Mouse (Mus musculus) neural tube, embryonic 12.5 days (tissue): ENCODE measurements around the gene Pgbd5. TPM values are rescaled to one million over a fixed set of nuclear protein-coding genes. Genes with fewer than 3 reads are reported as not detected.

ENCODE experiments used
- ATAC-seq: fragments of 200-750 bp; cut with Nextera tagmentation; 2 replicates; pipeline ENCODE4 v1.8.0; 2017; ENCODE audit warnings: low read depth, mild to moderate bottlenecking, moderate TSS enrichment, moderate library complexity; ENCODE audit not compliant: low FRiP score
- H3K27ac ChIP-seq: fragments of 300-500 bp; sonication (generic); 2 replicates; pipeline ENCODE4 v1.5.1; 2016
- H3K27me3 ChIP-seq: fragments of 300-500 bp; sonication (generic); replicated peaks from 2 replicates; pipeline ENCODE4 v1.6.1; 2016; ENCODE audit warnings: mild to moderate bottlenecking
- H3K36me3 ChIP-seq: fragments of 300-500 bp; sonication (generic); 2 replicates; pipeline ENCODE4 v1.6.1; 2016; ENCODE audit warnings: mild to moderate bottlenecking
- H3K4me1 ChIP-seq: fragments of 300-500 bp; sonication (generic); 2 replicates; pipeline ENCODE4 v1.6.1; 2016
- H3K4me2 ChIP-seq: fragments of 300-500 bp; sonication (generic); replicated peaks from 2 replicates; pipeline ENCODE4 v1.6.1; 2016; ENCODE audit warnings: mild to moderate bottlenecking
- H3K4me3 ChIP-seq: fragments of 300-500 bp; sonication (generic); 2 replicates; pipeline ENCODE4 v1.5.1; 2016
- H3K9ac ChIP-seq: fragments of 300-500 bp; sonication (generic); 2 replicates; pipeline ENCODE4 v1.6.1; 2016; ENCODE audit warnings: mild to moderate bottlenecking
- H3K9me3 ChIP-seq: fragments of 300-500 bp; sonication (generic); 2 replicates; pipeline ENCODE4 v1.6.1; 2016; ENCODE audit warnings: mild to moderate bottlenecking
- WGBS: fragments of 180-500 bp; shearing (Covaris S2); methylation state at CpG from one replicate; pipeline ENCODE4 v1.1.7; 2016; 5-methylcytosine and 5-hydroxymethylcytosine counted together
- polyA plus RNA-seq: library from polyadenylated mRNA; unstranded; fragments of >200 nt; fragmentation: Nextera tagmentation; extraction: Ambion mirVana; gene quantifications from 2 replicates; pipeline ENCODE4 v1.2.1, GENCODE M21; 2016

Gene Pgbd5
- 8.0 and 8.5 TPM in 2 replicates for polyA plus RNA-seq

DNA sequence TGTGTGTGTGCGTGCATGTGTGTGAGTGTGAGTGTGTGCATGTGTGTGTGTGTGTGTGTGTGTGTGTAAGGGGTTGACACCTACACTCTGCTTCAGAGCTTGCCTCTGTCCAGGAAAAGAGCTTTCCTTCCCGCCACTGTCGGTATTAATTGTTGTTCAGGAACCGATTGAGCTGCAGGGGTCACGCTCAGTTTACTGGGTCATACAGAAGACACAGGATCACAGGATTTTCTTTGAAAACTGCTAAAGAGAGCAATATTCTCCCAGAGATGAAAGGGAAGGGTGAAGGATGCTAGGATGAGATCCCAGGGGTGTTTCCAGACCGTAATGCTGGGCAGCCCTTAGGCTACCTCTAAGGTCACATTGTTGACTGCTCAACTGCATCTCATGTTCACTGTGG lies at the start of gene Pgbd5:
Gene Pgbd5, minus strand, starts transcription at position 101 of the 400 bp plus-strand sequence.
- no peaks in the 10 kb centered on the region for H3K9me3 ChIP-seq

DNA sequence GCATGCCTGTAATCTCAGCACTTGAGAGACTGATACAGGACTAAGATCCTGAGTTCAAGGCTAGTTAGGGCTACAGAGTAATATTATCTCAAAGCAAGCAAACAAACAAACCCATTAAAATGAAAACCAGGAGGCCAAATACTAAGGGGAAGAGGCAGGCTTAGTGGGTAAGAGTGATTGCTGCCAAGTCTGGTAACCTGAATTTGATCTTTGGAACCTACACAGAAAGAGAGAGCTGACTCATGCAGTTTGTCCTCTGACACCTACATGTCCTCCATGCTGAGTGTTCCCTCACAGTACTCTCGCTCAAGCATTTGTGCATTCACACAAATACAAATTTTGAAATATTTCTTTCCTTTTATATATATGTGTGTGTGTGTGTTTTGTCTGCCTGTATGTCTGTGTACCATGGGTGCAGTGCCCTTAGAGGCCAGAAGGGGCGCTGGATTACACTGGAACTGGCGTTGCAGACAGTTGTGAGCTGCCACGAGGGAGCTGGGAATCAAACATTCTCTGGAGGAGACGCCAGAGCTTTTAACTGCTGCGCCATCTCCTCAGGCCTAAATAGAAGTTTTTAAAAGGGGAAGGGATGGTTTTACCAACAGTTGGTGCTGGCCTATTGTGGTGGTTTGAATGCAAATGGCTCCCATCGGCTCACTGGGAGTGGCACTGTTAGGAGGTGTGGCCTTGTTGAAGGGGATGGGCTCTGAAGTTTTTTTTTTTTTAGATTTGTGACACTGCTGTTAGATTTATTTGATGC lies 44.1 kb upstream of the Pgbd5 start:
- 72% methylated on average over 7 of the region's 7 CpGs for WGBS
- H3K9ac ChIP-seq = no peak overlapping the region
- no peaks in the 10 kb centered on the region for H3K36me3 ChIP-seq
- H3K4me2 ChIP-seq = no peak overlapping the region
- ATAC-seq = no peak
- H3K27me3 ChIP-seq = no peaks in the 10 kb centered on the region
- H3K9me3 ChIP-seq = peaks cover 4% of the 10 kb centered on the region; the same call in 1 of the 2 replicates
- no peak overlapping the region for H3K27ac ChIP-seq
- no peaks in the 10 kb centered on the region for H3K4me1 ChIP-seq
- H3K4me3 ChIP-seq = no peak overlapping the region

More for the DNA sequence above, at the start of gene Pgbd5:
- Histone ChIP-seq H3K27me3 (no peaks in the 10 kb centered on the region), H3K4me1 (no peaks in the 10 kb centered on the region), H3K4me3 (no peak within 1 kb of the TSS), H3K9ac (no peak within 1 kb of the TSS), H3K27ac (no peak within 1 kb of the TSS), H3K36me3 (no peaks in the 10 kb centered on the region), H3K4me2 (no peak within 1 kb of the TSS)
- 77% methylated on average over 6 of the region's 6 CpGs for WGBS
- no peak for ATAC-seq

DNA sequence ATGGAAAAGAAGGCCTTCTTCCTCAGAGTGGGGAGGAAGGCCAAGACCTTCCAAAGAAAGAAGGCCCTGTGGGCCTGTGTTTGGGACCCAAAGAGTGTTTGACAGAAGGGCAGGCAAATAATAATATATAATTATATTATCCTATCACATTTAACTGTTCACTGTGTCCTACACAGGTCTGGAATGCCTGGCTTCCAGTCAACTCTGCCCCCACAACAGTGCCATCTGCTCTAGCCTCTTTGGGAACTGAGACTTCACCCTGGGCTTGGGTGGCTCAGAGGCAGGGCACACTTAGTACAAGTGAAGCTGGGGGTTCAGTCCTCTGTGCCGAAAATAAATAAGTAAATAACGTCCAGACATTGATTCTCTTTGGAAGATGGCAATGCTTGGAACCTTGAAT lies 43.3 kb upstream of the Pgbd5 start:
- WGBS = 86% methylated on average over 2 of the region's 2 CpGs
- no peak for ATAC-seq
- Histone ChIP-seq H3K9me3 (peaks cover 4% of the 10 kb centered on the region; the same call in 1 of the 2 replicates), H3K4me2 (no peak overlapping the region), H3K36me3 (no peaks in the 10 kb centered on the region), H3K27me3 (no peaks in the 10 kb centered on the region), H3K27ac (no peak overlapping the region), H3K9ac (no peak overlapping the region), H3K4me1 (no peaks in the 10 kb centered on the region), H3K4me3 (no peak overlapping the region)

DNA sequence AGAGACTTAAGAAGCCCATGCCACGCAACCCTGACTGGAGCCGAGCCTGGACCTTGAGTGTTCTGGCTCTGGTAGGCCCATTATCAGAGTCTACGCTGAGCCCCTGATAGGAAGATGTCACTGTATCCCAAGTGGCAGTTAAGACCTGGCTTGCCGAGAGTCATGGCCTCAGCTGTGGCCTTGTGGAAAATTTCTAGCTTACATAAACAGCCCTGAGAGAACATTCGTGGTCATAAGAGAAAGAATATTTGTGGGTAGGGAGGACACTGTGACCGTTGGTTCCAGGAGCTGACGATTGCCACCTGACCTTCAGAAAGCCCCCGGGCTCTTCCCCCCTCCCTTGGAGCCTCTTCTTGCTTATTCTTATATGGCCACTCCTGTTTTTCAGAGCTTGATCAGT lies 40.9 kb upstream of the Pgbd5 start:
- Histone ChIP-seq H3K4me2 (no peak overlapping the region), H3K9me3 (peaks cover 4% of the 10 kb centered on the region; the same call in 1 of the 2 replicates), H3K4me3 (no peak overlapping the region), H3K27me3 (no peaks in the 10 kb centered on the region), H3K9ac (no peak overlapping the region), H3K36me3 (no peaks in the 10 kb centered on the region), H3K4me1 (peaks cover 10% of the 10 kb centered on the region; the same call in 1 of the 2 replicates), H3K27ac (no peak overlapping the region)
- ATAC-seq = no peak
- 85% methylated on average over 8 of the region's 8 CpGs for WGBS

DNA sequence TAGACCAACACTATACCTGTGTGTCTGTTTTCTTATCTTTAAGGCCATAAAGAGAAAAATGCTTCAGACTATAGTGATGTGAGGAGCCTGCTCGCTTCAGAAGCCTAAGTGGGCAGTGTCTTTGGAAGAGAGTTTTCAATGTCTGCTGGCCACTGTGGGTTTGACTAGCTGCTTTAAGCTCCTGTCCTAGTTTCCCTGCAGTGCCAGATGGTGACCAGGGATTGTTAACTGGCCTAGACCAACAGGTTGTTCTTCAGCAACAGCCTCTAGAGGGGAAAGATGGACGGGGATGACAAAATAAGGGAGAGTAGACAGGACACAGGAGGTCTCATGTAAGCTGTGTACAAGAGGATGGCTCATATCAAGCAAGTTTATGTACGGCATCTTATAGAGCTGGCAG lies 39.8 kb upstream of the Pgbd5 start:
- H3K9ac ChIP-seq = no peak overlapping the region
- no peak overlapping the region for H3K27ac ChIP-seq
- ATAC-seq = no peak
- H3K27me3 ChIP-seq = no peaks in the 10 kb centered on the region
- H3K4me3 ChIP-seq = no peak overlapping the region
- H3K4me1 ChIP-seq = peaks cover 10% of the 10 kb centered on the region; the same call in 1 of the 2 replicates
- H3K9me3 ChIP-seq = peaks cover 4% of the 10 kb centered on the region; the same call in 1 of the 2 replicates
- no peaks in the 10 kb centered on the region for H3K36me3 ChIP-seq
- WGBS = 78% methylated on average over 3 of the region's 3 CpGs
- no peak overlapping the region for H3K4me2 ChIP-seq

DNA sequence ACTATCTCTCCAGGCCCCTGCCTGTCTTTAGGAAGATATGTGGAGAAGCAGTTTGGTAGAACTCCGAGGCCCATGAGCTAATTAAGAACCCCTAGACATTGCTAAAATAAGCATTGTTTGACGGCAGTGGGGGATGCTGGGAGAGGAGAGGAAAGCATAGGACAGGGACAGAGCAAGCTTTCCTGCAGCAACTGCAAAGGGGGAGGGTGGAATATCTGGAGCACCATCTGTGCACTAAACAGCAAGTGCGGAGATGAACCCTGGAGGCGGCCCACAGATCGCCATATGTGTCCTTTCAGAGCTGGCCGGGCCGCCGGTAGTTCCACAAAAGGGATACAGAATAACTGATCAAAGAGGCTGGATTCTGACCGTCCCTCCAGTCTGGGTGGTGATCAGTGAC lies 37.2 kb upstream of the Pgbd5 start:
- no peak overlapping the region for H3K9ac ChIP-seq
- H3K27ac ChIP-seq = no peak overlapping the region
- H3K4me1 ChIP-seq = peaks cover 10% of the 10 kb centered on the region; the same call in 1 of the 2 replicates
- H3K4me3 ChIP-seq = no peak overlapping the region
- no peak for ATAC-seq
- no peaks in the 10 kb centered on the region for H3K36me3 ChIP-seq
- no peaks in the 10 kb centered on the region for H3K9me3 ChIP-seq
- H3K4me2 ChIP-seq = no peak overlapping the region
- no peaks in the 10 kb centered on the region for H3K27me3 ChIP-seq
- WGBS = 31% methylated on average over 9 of the region's 9 CpGs

DNA sequence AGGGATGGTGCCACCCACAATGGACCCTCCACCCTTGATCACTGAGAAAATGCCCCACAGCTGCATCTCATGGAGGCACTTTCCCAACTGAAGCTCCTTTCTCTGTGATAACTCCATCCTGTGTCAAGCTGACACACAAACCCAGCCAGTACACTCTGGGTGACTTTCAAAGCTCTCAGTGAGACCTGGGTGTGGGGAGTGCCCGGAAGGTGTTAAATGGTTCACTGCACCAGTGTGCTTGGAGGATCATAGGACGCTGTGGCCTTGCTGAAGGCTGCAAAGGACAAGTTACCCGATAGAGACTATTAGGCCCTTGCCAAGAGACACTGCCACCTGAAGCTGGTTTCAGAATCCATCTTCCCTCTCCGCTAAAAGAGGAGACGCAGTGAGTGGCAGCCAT lies 36.2 kb upstream of the Pgbd5 start:
- H3K27ac ChIP-seq = no peak overlapping the region
- WGBS = 81% methylated on average over 5 of the region's 5 CpGs
- no peak overlapping the region for H3K4me3 ChIP-seq

DNA sequence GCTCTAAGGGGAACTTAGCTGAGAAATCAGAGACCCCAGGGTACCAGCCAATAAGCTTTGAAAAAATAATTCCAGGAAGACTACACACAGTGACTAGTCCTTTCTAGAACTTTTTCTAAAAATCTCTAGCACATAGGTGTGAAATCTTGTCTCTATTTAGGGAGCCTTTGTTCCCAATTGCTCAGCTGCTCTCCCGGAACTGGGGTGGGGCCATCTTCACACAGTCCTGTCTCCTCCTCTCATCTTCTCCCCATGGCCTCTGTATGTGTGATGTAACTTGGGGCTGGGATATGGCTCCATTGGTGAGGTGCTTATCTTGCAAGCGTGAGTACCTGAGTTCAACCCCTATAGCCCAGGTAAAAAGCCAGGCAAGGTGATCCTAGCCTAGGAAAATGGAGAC lies 25.2 kb upstream of the Pgbd5 start:
- no peak overlapping the region for H3K4me2 ChIP-seq
- no peak overlapping the region for H3K9ac ChIP-seq
- H3K27ac ChIP-seq = no peak overlapping the region
- peaks cover 13% of the 10 kb centered on the region; the same call in 1 of the 2 replicates for H3K4me1 ChIP-seq
- no peak overlapping the region for H3K4me3 ChIP-seq
- 77% methylated on average over 2 of the region's 2 CpGs for WGBS
- H3K27me3 ChIP-seq = no peaks in the 10 kb centered on the region
- no peaks in the 10 kb centered on the region for H3K9me3 ChIP-seq
- H3K36me3 ChIP-seq = no peaks in the 10 kb centered on the region
- no peak for ATAC-seq

More for the DNA sequence above, 36.2 kb upstream of the Pgbd5 start:
- H3K27me3 ChIP-seq = no peaks in the 10 kb centered on the region
- H3K4me2 ChIP-seq = no peak overlapping the region
- peaks cover 10% of the 10 kb centered on the region; the same call in 1 of the 2 replicates for H3K4me1 ChIP-seq
- H3K9ac ChIP-seq = no peak overlapping the region
- no peak for ATAC-seq
- H3K9me3 ChIP-seq = no peaks in the 10 kb centered on the region
- H3K36me3 ChIP-seq = no peaks in the 10 kb centered on the region

DNA sequence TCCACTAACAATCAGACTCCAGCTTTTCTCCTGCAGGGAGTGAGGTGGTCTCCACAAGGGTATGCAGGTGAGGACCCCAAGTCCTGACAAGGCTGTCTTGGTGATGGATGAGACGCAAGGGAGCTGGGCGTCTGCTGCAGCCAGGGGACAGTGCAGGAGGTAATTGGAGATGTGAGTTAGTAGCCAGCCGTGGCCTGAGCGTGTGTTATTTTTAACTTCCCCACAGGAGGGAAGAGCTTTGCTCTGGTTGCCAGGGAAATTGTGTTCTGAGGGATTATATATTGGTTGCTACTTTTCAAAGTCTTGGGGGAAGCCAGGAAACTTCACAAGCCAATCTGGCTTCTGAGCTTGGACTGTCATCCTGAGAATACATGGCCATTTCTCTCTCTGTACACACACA lies 23.7 kb upstream of the Pgbd5 start:
- Histone ChIP-seq H3K9me3 (no peaks in the 10 kb centered on the region), H3K27ac (no peak overlapping the region), H3K27me3 (no peaks in the 10 kb centered on the region), H3K36me3 (no peaks in the 10 kb centered on the region), H3K9ac (no peak overlapping the region), H3K4me1 (peaks cover 13% of the 10 kb centered on the region; the same call in 1 of the 2 replicates), H3K4me3 (no peak overlapping the region), H3K4me2 (no peak overlapping the region)
- 43% methylated on average over 4 of the region's 4 CpGs for WGBS
- no peak for ATAC-seq

DNA sequence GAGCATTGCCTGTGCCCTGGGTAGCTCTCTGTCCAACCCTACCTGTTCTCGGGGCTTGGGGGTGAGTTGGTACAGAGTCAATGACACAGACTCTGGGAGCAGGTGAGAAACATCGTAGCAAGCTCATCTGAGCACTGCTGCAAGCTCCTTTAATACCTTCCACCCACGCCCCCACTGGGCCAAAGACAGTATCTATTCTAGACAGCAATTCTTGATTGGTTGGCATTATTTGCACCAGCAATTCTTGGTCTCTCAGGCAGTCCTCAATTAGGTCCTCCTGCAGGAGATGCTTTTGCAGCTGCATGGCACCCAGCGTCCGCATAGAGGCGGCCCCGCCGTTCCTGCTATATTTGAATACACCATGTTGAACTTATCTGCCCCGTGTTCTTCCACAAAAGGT lies 22.7 kb upstream of the Pgbd5 start:
- H3K27ac ChIP-seq = no peak overlapping the region
- H3K9ac ChIP-seq = no peak overlapping the region
- H3K4me3 ChIP-seq = no peak overlapping the region
- no peak overlapping the region for H3K4me2 ChIP-seq
- H3K36me3 ChIP-seq = no peaks in the 10 kb centered on the region
- 83% methylated on average over 9 of the region's 9 CpGs for WGBS
- peaks cover 13% of the 10 kb centered on the region; the same call in 1 of the 2 replicates for H3K4me1 ChIP-seq
- H3K27me3 ChIP-seq = no peaks in the 10 kb centered on the region
- H3K9me3 ChIP-seq = no peaks in the 10 kb centered on the region
- ATAC-seq = no peak

DNA sequence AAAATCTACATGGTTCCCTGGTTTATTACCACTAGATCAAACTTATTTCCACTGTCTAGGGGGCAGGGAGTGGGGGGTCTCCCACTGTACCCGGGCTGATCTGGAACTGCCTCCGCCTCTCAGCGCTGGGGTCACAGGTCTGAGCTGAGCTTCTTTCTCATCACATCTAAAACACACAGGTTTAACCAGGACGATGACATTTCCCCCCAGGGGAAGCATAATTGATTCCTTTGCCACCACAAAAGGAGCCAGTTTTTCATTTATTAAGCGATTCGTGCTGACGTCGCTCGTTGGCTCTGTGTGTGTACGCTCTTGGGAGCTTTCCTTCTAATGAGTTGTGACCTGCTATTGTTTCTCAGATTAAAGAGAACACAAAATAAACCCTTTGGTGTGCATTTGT lies 21.6 kb upstream of the Pgbd5 start:
- 52% methylated on average over 10 of the region's 10 CpGs for WGBS
- H3K4me1 ChIP-seq = peaks cover 13% of the 10 kb centered on the region; the same call in 1 of the 2 replicates
- no peak overlapping the region for H3K4me2 ChIP-seq
- ATAC-seq = no peak
- no peaks in the 10 kb centered on the region for H3K9me3 ChIP-seq
- H3K27ac ChIP-seq = no peak overlapping the region
- H3K9ac ChIP-seq = no peak overlapping the region
- H3K36me3 ChIP-seq = no peaks in the 10 kb centered on the region
- no peaks in the 10 kb centered on the region for H3K27me3 ChIP-seq
- no peak overlapping the region for H3K4me3 ChIP-seq

DNA sequence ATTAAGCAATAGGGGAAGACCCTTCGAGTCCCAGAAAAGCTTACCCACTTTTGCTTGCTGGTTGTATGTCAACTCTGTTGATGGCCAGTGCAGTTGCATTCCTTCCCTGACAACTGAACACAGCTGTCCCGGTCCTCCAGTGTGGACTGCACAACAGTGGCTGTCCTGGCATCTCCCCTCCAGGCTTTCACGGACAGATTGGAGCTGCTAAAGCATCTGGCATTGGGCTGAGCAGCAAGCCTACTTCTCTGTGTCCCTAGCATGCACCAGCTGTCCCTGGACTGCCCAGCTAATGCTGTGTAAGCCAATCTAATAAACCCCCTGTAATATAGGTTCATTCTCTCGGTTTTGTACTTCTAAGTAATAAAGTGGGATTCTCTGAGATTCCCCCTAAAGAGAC lies 21.2 kb upstream of the Pgbd5 start:
- H3K9me3 ChIP-seq = no peaks in the 10 kb centered on the region

DNA sequence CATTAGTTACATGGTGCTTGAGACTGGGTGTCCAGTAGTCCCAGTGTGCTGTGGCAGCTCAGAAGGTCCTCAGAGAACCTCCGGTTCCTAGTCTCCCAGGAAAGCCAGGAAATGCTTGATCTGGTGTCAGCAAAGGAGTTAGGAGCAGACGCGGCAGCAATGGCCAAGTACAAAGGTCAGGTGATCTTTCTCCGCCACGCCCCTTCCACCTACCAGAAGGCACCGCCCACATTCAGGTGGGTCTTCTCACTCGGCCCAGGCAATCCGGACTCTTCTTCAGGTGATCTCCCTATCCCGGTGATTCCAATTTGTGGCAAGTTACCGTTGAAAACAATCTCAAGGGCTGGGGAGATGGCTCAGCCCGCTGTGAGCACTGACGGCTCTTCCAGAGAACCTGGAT lies 20.2 kb upstream of the Pgbd5 start:
- Histone ChIP-seq H3K36me3 (no peaks in the 10 kb centered on the region), H3K4me3 (no peak overlapping the region), H3K4me1 (peaks cover 13% of the 10 kb centered on the region; the same call in 1 of the 2 replicates), H3K4me2 (no peak overlapping the region), H3K9ac (no peak overlapping the region), H3K27me3 (no peaks in the 10 kb centered on the region), H3K27ac (no peak overlapping the region), H3K9me3 (no peaks in the 10 kb centered on the region)
- 44% methylated on average over 12 of the region's 12 CpGs for WGBS
- no peak for ATAC-seq

More for the DNA sequence above, 21.2 kb upstream of the Pgbd5 start:
- Histone ChIP-seq H3K9ac (no peak overlapping the region), H3K4me1 (peaks cover 13% of the 10 kb centered on the region; the same call in 1 of the 2 replicates), H3K4me3 (no peak overlapping the region), H3K27me3 (no peaks in the 10 kb centered on the region), H3K4me2 (no peak overlapping the region), H3K36me3 (no peaks in the 10 kb centered on the region), H3K27ac (no peak overlapping the region)
- 60% methylated on average over 4 of the region's 4 CpGs for WGBS
- no peak for ATAC-seq
